Mouse (Mus musculus) cerebellum, adult (tissue): Measurements from ENCODE around the gene Ap3s2.

Experiments used
- ATAC-seq: cut with Nextera tagmentation; 2 replicates; pipeline ENCODE4 v1.9.2; 2017; ENCODE audit warnings: mild to moderate bottlenecking, moderate library complexity, mixed read lengths; ENCODE audit not compliant: insufficient number of reproducible peaks, low FRiP score, low TSS enrichment

Gene Ap3s2

GRCm38 (mm10) chr7:79847456-79848451 lies 72.7 kb downstream of the Ap3s2 start:
- ATAC-seq, result no peak

GRCm38 (mm10) chr7:79846342-79846741 lies 74.1 kb downstream of the Ap3s2 start:
- no peak for ATAC-seq

- ATAC-seq, result no peak
These were observed 76.2 kb downstream of the Ap3s2 start for GRCm38 (mm10) chr7:79844090-79844802.

- ATAC-seq, result no peak
These were observed 78.3 kb downstream of the Ap3s2 start for GRCm38 (mm10) chr7:79842163-79842562.

- no peak for ATAC-seq
These were observed 83.2 kb downstream of the Ap3s2 start for GRCm38 (mm10) chr7:79837247-79837646.

- ATAC-seq, result no peak
These were observed 85.3 kb downstream of the Ap3s2 start for GRCm38 (mm10) chr7:79835196-79835595.

- ATAC-seq, result no peak
These were observed 87.5 kb downstream of the Ap3s2 start for GRCm38 (mm10) chr7:79832980-79833379.

- no peak for ATAC-seq
These were observed 88.9 kb downstream of the Ap3s2 start for GRCm38 (mm10) chr7:79831585-79831984.

GRCm38 (mm10) chr7:79831145-79831544 lies 89.3 kb downstream of the Ap3s2 start:
- no peak for ATAC-seq

- ATAC-seq, result no peak
These were observed 92.1 kb downstream of the Ap3s2 start for GRCm38 (mm10) chr7:79828341-79828740.
